Mouse (Mus musculus): ENCODE measurements around the gene BC055324. TPM values are rescaled to one million over a fixed set of nuclear protein-coding genes. Genes with fewer than 3 reads are reported as not detected.

The BC055324 gene
- polyA plus RNA-seq (2015; fragmentation: Illumina TruSeq; extraction: RNeasy Lipid Tissue Mini Kit (QIAGEN cat#74804); ENCODE audit: low read depth, low replicate concordance), result 1.2 TPM

GRCm38 (mm10) chr1:163994721-163995608, at the start of gene BC055324, which contains the start of gene Mettl18:
TSS of gene BC055324 (minus strand) at chr1:163994796.
TSS of gene Mettl18 (plus strand) at chr1:163994889.

DNA sequence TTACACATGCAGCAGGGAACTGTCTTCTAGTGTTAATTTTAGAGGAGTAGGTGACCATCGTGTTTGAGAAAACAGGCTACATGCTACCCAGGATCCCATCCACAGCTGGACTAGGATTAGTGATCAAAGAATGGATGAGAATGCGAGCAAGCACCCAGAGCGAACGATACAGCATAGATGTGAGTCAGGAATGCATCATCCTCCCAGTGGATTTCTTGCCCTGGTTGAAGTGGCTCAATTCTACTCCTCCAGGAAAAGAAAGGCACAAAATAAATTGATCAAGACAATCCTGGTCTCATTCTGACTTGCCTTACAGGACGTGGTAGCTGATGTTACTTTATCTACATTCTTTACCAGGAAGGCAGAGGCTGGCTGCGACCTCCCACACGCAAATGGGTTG, 65.8 kb downstream of the BC055324 start, which contains the start of gene Scyl3:
Scyl3 (plus strand) TSS at position 255 of the 400 bp plus-strand sequence.

Other genes starting within 250 kb of the BC055324 start
- gene Kifap3, start 215.2 kb downstream of the BC055324 start, polyA plus RNA-seq (2015; fragmentation: Illumina TruSeq; extraction: RNeasy Lipid Tissue Mini Kit (QIAGEN cat#74804); ENCODE audit: low read depth, low replicate concordance), result 210 TPM
- 20.5 TPM for gene Scyl3, start 65.7 kb downstream of the BC055324 start, polyA plus RNA-seq (2015; fragmentation: Illumina TruSeq; extraction: RNeasy Lipid Tissue Mini Kit (QIAGEN cat#74804); ENCODE audit: low read depth, low replicate concordance)
- gene Mettl18, start 93 bp upstream of the BC055324 start, polyA plus RNA-seq (2015; fragmentation: Illumina TruSeq; extraction: RNeasy Lipid Tissue Mini Kit (QIAGEN cat#74804); ENCODE audit: low read depth, low replicate concordance), result 9.0 TPM
- not detected for gene Sele, start 53.4 kb upstream of the BC055324 start, polyA plus RNA-seq (2015; fragmentation: Illumina TruSeq; extraction: RNeasy Lipid Tissue Mini Kit (QIAGEN cat#74804); ENCODE audit: low read depth, low replicate concordance)
- gene Sell, start 67.2 kb upstream of the BC055324 start, polyA plus RNA-seq (2015; fragmentation: Illumina TruSeq; extraction: RNeasy Lipid Tissue Mini Kit (QIAGEN cat#74804); ENCODE audit: low read depth, low replicate concordance), result not detected
- gene Selp, start 120.5 kb upstream of the BC055324 start, polyA plus RNA-seq (2015; fragmentation: Illumina TruSeq; extraction: RNeasy Lipid Tissue Mini Kit (QIAGEN cat#74804); ENCODE audit: low read depth, low replicate concordance), result not detected
- 2.1 TPM for gene F5, start 157.0 kb upstream of the BC055324 start, polyA plus RNA-seq (2015; fragmentation: Illumina TruSeq; extraction: RNeasy Lipid Tissue Mini Kit (QIAGEN cat#74804); ENCODE audit: low read depth, low replicate concordance)